Mouse (Mus musculus): ENCODE measurements around the gene Fgf18. TPM values are rescaled to one million over a fixed set of nuclear protein-coding genes. Genes with fewer than 3 reads are reported as not detected.

Gene Fgf18
- 1 to 10 TPM in 1 of 2 experiments, under 1 TPM in 1; 0.86 to 2.4 TPM for total RNA-seq (2021)
- long read RNA-seq, experiment 1, partial matches to known transcripts, result 0 of 2 reads
- long read RNA-seq, experiment 1, other reads (novel, unspliced or antisense), result 1 of 2 reads
- long read RNA-seq, experiment 2, partial matches to known transcripts, result 0 of 1 reads
- long read RNA-seq, experiment 2, other reads (novel, unspliced or antisense), result 1 of 1 reads

DNA sequence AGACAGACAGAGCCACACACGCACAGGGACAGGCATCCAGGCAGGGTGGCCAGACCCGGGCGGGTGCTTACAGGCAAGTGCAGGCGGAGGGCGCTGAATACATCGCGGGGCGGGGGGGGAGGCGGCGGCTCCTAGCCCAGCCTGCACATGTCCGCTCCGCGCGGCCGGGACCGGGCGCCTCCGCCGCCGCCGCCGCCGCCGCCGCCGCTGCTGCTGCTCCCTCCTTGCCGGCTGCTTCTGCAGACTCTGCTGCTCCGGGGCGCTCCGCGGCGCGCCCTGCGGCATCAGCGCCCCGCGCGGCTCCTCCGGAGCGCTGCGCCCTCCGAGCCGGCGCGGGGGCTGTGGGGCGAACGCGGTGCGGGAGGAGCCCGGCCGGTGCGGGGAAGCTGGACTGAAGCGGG is at the start of gene Fgf18:
Fgf18 (minus strand) TSS at position 230 of the 401 bp plus-strand sequence.
- DNase-seq, result peak in 1 of 2 experiments; percentile 29

DNA sequence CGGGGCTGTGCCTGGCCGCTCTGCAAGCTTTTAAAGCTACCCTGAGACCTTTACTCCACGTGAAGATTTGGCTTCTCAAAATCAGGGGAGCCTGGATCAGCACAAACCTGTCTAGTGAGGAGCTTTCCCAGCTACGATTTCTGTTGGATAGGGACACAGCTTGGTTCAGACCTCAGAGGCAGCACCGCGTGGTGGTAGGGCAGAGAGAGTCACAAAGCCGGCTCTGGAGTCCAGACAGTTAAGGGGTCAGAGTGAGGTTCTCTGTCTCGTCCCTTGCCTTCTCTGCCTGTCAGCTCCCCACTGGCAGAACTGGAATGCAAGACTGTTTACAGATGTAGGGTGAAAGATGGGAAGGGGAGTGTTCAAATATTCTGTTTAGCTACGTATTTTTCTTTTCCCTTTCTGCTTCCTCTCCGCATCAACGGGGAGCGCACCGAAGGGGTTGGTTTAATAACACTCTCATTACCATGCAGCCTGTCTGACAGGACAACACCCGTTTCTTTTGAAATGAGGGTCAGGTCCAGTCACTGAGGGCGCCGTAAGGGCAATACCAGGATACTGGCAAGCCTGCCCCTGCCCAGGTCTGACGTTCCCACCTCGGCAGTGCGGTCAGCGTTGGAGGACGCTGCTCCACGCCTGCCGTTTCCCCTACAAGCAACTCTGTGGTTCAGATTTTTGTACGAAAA is 49.4 kb upstream of the Fgf18 start:
- DNase-seq, result no peak
- intact Hi-C loops (cut with DNase I), result no loop called here

More for the DNA sequence above, at the start of gene Fgf18:
- intact Hi-C loops (cut with DNase I), result loop anchor here (5.0 to 10.0 kb wide), 5 partner anchors 50 to 522 kb away; no protein-coding TSS in a partner anchor

DNA sequence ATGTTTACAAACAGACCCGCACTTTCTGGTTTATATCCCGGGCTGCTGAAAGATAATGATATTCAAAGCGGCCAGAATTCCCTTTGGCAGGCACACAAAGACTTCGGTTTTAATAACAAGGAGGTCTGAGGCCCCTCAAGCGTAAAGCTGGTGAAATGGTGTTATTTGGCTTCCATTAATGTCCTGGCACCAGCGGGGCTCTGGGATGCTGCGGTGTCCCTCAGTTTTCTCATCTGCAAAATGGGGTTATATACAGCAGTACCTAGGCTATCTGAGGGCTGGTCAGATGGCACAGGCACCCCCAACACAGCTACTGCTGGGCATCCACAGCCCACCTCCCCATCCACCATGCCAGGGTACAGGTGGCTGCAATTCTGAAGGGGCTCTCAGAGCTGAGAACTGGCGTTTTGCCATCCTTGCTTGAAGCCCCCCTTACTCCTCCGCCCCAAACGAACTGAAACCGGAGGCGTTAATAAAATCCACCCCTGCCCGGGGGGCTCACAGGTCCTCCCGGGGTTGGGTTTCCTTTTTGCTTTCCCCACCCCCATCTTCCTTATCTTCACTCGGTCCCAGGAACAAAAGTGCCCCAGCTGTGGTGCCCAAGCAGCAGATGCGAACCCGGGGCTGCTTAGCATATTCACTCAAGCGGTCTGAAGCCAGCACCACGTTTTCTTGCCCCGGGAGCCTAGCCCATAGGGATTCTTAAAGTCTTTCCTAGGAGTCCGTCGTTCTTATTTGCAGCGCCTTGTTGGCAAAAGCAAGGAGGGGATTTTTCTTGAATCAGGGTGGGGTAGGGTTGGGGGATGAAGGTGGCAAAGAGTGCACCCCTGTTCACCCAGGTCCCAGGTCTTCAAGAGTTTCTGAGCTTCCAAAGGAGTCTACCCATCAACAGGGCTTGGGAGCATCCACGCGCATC is 48.6 kb upstream of the Fgf18 start:
- intact Hi-C loops (cut with DNase I), result no loop called here

DNA sequence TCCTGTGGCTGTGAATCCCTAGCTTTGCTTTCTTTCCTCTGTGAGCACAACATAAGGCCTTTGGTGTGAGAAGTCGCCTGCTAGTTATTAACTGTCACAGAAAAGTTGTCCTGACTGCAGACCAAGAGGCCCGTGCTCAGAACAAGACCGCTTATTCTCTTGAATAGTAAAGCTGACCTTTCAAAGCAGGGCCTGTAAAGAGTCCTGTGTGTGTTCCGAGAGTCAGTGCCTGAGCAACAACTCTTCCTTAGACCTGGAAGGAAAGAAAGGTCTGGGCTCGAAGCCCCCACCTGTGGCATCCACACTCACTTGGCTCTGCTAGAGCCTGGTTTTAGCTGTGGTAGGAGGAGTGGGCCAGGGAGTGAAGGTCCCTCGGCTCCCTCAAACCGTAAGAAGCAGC is 47.9 kb upstream of the Fgf18 start:
- intact Hi-C loops (cut with DNase I), result no loop called here
- no peak for DNase-seq

More for the DNA sequence above, 48.6 kb upstream of the Fgf18 start:
- no peak for DNase-seq

DNA sequence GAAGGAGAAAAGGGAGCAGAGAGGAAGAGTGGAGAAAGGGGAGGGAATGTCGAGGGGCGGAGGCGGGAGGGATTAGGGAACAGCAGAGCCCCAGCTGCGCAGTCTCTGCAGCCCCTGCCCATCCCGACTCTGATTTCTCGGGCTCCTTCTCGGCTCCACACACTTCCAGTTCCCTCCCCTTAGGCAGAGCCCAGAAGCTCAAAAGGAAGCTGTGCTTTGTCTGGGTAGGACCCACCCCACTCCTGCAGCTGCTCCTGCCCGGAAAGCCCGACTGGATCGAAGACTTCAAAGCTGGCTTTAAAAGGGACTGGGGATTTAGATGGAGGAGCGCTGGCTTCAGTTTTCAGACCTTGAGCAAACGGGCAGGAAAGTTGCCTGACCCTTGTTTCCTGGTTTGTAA is 46.5 kb upstream of the Fgf18 start:
- no peak for DNase-seq
- intact Hi-C loops (cut with DNase I), result no loop called here

DNA sequence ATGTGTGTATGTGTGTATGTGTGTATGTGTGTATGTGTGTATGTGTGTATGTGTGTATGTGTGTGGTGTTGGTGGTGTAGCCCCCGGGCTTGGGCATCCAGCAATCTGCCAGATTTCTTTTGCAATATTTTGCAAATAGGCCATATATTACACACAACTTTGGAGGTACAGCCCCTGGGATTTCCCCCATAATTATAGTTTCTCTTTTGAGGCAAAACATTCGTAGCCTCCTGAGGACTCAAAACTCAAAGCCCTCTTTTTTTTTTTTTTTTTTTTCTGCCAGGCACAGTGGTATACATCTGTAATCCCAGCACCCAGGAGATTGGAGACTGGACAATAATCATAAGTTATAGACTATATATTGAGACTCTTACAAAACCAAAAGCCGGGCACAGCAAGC is 34.6 kb upstream of the Fgf18 start:
- intact Hi-C loops (cut with DNase I), result no loop called here
- DNase-seq, result no peak

DNA sequence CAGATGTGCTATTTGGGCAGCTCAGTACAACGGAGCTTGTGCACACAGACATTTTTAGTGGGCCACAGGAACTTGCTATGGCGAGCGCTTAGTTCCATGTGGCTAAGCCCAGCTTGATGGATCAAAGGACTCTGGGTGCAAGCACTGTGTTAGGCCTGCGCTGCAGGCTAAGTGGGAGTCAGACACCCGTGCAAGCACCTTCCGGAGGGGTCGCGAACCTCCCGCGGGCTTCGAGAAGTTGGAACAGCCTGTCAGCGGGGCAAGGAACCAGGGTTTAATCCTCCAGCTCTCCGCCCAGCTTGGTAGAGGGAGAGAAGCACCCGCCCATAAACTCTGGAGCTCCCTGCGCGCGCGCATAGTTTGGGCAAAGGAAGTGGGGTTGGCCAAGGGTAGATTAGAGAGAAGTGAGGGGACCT is 33.5 kb upstream of the Fgf18 start:
- no peak for DNase-seq
- intact Hi-C loops (cut with DNase I), result no loop called here

DNA sequence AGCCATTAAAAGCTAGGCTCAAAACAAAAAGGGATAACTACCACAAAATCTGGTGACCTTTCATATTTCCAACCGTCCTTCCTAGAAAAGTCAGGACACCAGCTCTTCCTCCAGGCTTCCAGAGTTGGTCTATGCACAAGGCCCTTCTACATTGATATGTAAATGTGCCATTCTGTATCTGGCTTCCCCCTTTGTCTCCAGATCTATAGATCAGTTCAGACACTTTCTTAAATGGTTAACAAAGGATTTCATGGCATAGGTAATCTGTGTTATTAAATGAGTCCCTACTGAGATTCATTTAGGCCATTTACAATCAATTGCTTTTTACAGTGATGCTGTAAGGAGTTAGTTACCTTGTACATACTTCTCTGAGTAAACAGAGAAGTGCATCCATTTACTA is 32.6 kb upstream of the Fgf18 start:
- intact Hi-C loops (cut with DNase I), result loop anchor here (5.0 kb wide), 2 partner anchors 117 to 542 kb away; no protein-coding TSS in a partner anchor

DNA sequence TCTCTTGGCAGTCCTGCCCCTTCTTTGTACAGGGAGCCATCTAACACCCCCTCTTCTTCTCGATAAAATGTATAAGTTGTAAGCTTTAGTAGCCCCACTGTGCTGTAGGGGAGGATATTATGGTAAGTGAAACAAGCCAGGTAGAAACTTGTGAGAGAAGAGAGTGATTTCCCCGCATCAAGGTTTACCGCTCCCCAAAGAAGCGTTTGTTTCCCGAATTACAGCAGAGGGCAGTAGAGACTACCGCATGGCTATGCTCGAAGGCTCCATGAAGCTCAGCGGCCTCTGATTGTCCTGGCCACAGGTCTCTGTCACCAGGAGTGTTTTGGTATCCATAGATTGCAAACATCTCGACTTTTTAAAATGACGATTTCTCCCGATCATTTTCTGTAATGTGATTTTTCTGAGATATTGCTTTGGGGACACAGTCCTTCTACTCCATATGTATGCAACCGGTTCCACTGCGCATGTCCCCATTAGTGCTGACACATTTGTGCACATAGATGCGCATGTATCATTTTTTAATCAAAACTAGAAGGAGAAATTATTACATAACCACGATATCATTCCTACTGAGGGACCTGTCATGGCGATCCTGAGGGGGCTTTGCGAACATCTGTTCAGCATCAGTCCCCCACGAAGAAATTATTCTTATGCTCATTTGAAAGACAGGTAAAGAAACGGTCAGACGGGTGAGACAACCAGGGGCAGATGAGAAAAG is 29.5 kb upstream of the Fgf18 start:
- DNase-seq, result no peak
- intact Hi-C loops (cut with DNase I), result loop anchor here (1.0 to 5.0 kb wide), 3 partner anchors 121 to 546 kb away; no protein-coding TSS in a partner anchor

More for the DNA sequence above, 32.6 kb upstream of the Fgf18 start:
- no peak for DNase-seq

DNA sequence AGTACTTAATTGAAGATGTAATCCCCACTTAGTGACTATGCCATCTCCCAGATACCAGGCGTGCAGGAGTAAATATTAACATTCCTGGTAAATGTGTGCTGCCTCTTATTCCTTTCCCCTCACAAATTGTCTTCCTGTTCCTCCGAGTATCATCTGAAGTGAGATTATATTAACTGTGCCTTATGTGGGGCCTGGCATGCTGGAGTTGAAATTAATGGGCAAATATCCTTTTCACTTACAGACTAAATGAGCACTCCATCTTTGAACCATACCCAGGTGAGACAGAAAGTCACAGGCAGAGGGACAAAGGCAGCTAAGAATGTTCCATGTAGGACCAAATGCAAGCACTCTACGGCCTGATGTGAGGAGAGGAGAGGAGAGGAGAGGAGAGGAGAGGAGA is 28.6 kb upstream of the Fgf18 start:
- intact Hi-C loops (cut with DNase I), result loop anchor here (1.0 to 5.0 kb wide), 3 partner anchors 122 to 547 kb away; no protein-coding TSS in a partner anchor
- no peak for DNase-seq

GRCm38 (mm10) chr11:33170489-33170888 is 23.3 kb upstream of the Fgf18 start:
- intact Hi-C loops (cut with DNase I), result no loop called here
- DNase-seq, result peak; percentile 22 to 27

DNA sequence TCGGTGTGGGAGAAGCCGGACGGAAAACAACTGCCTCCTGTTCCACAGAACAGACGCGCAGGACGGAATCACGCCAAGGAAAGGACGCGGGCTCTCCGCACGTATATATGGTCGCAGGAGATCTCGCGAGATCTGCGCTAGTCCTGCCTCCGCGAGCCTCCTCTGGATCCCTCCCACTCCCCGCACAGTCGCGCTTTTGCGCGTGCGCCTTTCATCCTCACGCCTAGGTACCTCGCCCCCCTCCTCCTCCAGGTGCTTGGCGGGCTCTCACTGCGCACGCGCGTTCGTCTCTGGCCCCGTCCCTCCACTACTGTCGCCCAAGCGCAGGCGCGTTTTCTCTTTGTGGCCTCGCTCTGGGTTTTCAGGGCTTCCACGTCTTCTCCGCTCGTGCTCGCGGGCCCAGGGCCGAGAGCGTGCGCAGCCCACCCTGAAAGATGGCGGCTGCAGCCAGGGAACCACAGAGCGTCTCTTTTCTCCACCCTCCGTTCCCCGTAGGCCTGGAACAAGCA is 15.9 kb upstream of the Fgf18 start, which contains the start of gene Npm1:
Npm1 (minus strand) TSS at position 209 of the 509 bp plus-strand sequence.
- intact Hi-C loops (cut with DNase I), result no loop called here
- DNase-seq, result peak; percentile 98 to 99

DNA sequence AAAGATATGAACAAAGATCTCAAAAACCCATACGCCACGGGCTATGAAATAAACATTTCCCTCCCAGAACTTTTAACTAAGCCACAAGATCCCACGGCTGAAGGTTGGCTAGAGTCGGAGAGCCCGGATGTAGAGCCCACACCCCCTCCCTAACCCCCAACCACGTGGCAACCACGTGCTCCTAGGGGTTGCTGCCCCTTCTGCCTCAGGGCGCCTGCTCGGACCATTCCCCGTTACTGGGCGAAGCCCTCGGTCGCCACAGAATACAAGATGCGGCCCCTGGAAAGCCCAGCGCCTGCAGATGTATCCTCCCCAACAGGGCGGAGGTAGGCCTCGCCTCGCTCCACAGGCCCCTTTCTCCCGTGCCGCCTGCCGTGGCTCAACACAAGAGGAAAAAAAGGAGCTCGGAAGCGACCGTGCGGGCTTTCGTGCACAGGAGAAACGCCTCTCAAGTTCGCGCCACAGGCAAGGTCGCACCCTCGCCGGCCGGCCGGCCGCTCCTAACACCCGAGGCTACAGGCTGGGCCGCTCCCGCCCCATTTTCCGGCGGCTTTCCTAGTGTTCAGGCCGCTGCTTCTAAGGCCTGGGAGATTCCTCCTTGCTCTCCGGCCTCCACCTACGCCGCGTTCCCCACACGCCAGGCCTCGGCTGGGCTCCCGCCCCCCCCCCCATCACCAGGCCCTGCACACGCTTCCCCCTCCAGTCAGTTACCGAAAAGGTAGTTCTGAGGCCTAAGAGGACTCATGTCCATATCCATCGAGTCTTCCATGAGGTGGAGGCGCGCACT is 15.2 kb upstream of the Fgf18 start:
- DNase-seq, result peak; percentile 38 to 46
- intact Hi-C loops (cut with DNase I), result no loop called here

GRCm38 (mm10) chr11:33159741-33160140 is 12.5 kb upstream of the Fgf18 start:
- DNase-seq, result no peak
- intact Hi-C loops (cut with DNase I), result no loop called here

- intact Hi-C loops (cut with DNase I), result no loop called here
- DNase-seq, result no peak
Measured at GRCm38 (mm10) chr11:33157453-33158196, 10.4 kb upstream of the Fgf18 start.

GRCm38 (mm10) chr11:33156436-33157015 is 9.3 kb upstream of the Fgf18 start:
- DNase-seq, result no peak
- intact Hi-C loops (cut with DNase I), result no loop called here

- DNase-seq, result no peak
- intact Hi-C loops (cut with DNase I), result no loop called here
Measured at GRCm38 (mm10) chr11:33154459-33154858, 7.3 kb upstream of the Fgf18 start.

GRCm38 (mm10) chr11:33152997-33153396 is 5.8 kb upstream of the Fgf18 start:
- intact Hi-C loops (cut with DNase I), result no loop called here
- DNase-seq, result no peak

Data from gastrocnemius, postnatal 36 days (tissue).